Mouse (Mus musculus) kidney, postnatal 36 days (tissue): ENCODE measurements around the gene Zswim3.

Source experiments
- DNase-seq, 2 experiments: peaks; one replicate each; pipeline ENCODE4 v3.0.0; 2021 to 2022; ENCODE audit warnings: mixed read lengths in 2 of 2

The Zswim3 gene

DNA sequence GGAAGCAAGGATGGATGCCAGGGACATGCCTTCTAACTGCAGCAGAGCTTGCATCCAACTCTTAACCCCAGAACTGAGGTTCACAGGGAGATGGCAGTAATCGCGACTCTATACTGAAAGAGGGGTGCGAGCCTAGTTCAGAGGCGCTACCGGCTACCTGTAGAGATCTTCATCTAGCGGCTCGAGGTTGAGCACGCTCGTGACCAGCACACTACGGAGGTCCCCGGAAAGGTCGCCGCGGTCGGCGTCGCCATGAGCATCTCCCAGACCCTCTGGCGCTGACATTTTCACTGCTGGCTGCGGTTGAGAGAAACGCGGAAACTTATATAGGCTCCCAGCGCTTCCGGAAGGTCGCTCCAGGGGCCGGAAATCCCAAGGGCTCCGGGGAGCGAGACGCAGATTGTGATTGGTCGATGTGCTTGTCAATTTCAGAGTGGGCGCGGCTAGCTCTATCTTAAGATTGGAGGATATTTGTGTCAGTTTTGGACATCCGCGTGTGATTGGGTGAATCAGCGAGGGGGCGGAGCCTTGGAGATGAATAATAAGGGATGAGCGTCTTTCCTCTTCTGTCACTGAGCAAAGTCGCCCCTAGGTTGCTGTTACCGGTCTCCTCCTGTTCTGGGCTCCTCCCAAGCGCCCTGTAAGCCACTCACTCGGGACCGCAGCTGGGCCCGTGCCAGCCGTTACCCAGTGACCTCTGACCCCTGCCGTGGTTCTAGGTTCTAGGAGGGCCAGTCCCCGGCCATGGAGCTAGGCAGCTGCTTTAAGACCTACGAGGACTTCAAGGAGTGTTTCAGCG lies at the start of gene Zswim3, which contains the start of gene Acot8:
Gene Zswim3, plus strand, starts transcription at position 566 of the 799 bp plus-strand sequence.
Gene Acot8, minus strand, starts transcription at position 350 of the 799 bp plus-strand sequence.
- peak; percentile 96 to 99 for DNase-seq

DNA sequence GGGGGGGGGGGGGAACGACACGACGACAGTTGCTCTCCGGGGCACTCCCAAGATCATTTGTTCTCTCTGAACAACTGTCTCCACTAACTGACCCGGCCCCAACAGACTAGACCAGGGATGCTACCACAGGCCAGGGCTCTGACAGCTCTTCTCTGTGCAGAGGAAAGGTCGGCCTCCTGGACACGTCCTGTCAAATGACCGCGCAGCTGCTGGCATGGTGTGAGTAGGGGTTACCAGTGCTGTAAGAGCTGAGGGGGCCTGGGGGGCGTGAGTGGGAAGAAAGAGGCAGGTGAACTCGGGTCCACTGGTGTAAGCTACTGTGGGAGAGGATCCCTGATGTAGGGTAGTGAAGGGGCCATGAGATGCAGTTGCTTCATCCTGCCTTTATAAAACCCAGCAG lies 47.1 kb upstream of the Zswim3 start:
- DNase-seq: no peak

DNA sequence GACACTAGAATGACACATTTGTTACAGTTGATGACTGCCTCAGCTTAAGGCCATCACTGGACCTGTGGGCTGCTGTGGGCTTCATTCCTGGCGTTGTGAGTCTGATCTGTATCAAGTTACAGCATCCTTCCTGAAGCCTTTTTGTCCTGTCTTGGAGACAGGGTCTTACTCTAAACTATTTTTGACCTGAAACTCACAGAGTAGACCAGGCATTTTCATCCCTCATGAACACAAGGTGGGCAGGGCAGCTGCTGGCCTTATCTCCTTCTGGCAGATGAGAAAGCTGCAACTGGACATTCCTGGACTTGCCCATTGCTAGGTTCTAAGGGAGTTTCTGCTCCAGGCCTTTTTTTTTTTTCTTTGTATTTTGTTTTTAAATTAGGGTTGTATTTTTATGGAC lies 46.2 kb upstream of the Zswim3 start:
- no peak for DNase-seq

DNA sequence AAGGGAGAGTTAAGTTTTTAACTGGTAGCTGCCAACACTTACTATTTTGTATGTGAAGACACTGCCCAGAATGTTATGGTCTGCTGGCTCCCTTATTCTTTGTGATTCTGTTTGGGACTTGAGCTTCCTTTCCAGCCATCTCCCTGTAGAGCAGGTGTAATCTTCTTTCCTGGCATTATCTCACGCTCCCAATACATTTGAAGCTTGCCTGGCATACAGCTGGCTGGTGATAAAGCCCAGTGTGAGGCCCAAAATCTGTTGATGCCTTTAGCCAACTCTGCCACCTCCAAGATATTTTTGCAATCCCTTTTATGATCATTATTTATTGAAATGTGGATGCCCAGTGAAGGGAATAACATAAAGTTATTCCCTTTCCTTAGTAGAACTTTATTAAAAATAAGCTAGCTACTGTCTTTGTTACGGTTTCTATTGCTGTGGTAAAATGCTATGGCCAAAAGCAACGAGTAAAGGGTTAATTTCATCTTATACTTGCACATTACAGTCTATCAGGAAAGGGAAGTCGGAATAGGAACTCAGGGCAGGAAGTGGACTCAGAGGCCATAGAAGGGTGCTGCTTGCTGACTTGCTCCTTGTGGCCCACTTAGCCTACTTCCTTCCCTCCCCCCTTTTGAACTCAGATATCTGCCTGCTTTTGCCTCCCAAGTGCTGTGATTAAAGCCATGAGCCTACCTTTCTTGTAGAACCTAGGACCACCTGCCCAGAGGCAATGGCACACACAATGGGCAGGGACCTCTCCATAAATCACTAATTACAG lies 44.7 kb upstream of the Zswim3 start:
- no peak for DNase-seq

DNA sequence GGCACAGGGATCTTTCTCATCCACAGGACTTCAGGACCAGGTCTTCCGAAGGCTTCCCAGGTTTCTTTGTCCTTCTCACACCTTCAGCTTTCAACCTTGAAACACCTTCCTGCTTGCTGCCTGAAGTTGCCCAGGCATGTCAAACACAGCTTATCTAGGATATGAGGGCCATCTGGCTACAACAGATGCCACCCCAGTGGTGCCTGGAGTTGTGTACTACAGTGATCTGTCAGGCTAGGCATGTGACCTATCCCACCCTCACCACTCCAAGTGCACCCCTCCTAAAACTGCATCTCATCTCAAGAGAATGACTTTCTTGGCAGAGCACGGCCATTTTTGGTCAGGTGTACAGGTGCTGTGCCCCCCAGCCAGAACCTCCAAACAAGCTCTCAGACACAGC lies 43.4 kb upstream of the Zswim3 start:
- DNase-seq: no peak

DNA sequence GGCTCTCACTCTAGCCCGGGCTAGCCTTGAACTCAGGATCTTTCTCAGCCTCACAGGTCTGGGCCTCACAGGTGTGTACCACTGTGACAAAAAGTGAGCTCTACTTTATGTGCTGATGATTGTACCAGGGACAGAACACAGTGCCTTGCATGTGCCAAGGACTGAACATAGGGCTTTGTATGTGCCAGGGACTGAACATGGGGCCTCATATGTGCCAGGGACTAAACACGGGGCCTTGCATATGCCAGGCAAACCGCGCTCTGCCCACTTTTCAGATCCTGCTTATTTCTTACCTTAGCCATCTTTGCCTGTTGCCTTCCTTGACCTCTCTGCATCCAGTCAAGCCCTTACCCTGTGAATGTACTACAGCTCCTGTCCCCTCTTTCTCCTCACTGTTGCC lies 42.9 kb upstream of the Zswim3 start:
- DNase-seq: no peak

DNA sequence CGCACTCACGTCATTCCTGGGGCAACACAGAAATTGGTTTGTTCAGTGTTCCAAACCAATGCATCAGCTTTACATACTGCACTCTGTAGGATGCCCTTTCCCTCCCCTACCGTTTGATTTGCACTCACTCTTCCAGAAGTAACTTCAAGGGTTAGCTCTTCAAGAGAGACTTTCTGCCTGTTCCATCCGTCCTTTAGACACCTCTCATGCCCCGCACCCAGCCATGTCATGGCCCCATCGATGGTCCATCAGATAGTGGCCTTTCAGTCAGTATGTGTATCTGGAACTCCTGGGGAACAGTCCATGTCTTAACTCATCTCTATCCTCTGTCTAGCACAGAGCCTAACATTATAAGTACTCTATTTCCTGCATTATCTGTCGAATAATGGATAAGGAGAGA lies 42.3 kb upstream of the Zswim3 start:
- no peak for DNase-seq

DNA sequence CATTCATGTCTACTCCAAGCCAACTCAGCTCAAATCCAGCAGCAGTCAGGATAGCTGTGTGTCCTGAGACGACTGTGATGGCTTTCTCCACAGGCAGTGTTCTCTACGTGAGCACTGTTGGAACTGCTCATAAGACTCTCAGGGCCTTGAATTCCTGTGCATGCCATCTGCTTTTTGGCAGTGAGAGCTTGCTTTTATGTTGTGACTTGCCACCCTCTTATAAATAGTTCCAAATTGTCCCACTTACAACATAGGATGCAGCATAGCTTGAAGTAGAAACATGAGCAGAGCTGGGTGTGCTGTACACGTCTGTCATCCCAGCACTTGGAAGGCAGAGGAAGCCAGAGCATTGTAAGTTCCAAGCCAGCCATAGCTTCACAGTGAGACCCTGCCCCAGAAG lies 39.1 kb upstream of the Zswim3 start:
- no peak for DNase-seq

DNA sequence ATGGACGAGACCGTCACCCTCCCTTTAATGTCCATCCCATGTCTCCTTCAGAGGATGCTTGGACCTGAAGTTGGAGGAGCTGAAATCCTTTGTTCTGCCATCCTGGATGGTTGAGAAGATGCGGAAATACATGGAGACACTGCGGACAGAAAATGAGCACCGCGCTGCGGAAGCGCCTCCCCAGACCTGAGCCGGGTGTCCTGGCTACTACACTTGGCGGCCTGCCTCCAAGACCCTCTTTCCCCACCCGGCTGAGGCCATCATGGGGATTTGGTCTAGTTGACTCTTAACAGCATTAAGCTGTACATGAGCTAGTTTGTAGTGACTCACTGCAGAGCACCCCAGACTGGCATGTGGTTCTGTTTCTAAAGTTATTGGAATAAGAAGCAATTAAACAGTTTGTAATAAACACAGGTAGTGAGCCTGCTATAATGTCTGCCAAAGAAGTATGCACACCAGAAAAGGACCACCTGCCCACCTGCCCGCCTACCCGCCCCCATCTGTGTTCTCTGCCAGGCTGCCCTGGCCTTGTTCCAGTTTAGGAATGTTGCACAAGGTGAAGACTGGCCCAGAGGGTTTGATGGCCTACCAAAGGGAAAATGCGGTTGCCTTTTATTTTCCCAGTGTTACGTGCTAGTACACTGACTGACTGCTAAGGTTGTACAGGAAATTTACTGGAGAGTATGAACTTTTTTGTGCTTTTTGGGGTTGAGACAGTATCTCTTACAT lies 36.9 kb upstream of the Zswim3 start:
- DNase-seq: peak; percentile 23 to 35

DNA sequence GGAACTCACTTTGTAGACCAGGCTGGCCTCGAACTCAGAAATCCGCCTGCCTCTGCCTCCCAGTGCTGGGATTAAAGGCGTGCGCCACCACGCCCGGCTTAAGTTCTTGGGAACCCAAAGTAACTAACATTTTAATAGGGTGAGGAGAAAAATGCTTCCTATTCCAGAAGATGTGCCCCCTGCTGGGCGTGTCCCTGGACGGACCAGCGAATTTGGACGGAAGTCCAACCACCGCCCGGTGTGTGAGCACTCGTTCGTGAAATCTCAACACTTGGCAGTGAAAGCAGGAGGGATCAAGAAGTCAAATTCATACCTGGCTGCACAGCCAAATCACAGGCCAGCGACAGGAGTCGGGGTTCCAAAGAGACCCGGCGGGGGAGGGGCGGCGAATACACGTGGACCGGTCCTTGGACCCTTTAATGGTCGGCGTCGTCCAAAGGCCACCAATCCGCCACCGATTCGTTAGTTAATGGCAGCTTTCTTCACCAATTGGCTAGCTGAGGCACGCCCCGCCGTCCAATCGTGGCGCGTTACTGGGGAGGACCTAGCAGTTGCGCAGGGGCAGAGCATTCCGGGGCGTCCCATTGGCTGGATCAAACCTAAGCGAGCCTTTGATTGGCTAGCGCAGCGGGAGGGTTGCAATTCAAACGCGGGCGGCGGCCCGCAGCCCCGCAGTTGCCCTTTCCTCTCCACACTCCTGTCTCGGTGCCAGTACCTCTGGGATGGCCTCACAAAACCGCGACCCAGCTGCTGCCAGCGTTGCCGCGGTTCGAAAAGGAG lies 35.5 kb upstream of the Zswim3 start, which contains the start of gene Ube2c:
Gene Ube2c, plus strand, starts transcription at position 641 of the 780 bp plus-strand sequence.
- DNase-seq: peak; percentile 99

DNA sequence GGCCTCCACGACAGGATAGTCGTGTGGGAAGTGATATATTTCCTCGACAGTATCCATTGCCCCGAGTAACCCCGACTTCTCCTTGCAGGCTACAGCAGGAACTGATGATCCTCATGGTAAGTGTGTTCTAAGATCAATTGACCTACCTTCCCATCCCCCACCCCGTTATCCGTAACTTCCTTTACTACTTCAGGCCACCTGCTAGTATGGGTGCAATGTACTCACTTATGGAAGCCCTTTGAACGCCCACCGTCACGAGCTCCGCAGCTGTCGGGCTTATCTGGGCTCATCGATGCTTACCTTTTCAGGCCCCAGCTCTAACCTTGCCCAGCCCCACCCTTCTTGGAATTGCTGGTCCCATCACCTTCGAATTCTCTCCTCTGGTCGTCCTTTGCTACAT lies 34.6 kb upstream of the Zswim3 start:
- no peak for DNase-seq

DNA sequence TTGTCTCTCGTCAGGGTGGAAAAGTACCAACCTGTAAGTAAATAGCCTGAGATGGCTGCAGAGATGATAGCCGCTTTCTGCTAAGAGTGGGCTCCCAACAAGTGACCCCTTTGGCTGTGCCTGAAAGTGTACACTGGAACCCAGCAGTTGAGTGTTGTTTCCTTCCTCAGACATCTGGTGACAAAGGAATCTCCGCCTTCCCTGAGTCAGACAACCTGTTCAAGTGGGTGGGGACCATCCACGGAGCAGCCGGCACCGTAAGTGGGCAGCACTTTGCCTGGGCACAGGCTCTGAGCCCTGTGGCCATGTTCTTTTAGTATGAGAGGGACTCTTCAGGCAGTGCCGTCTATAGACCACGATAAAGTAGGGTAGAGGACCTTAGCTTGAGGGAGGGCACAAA lies 33.8 kb upstream of the Zswim3 start:
- DNase-seq: no peak

DNA sequence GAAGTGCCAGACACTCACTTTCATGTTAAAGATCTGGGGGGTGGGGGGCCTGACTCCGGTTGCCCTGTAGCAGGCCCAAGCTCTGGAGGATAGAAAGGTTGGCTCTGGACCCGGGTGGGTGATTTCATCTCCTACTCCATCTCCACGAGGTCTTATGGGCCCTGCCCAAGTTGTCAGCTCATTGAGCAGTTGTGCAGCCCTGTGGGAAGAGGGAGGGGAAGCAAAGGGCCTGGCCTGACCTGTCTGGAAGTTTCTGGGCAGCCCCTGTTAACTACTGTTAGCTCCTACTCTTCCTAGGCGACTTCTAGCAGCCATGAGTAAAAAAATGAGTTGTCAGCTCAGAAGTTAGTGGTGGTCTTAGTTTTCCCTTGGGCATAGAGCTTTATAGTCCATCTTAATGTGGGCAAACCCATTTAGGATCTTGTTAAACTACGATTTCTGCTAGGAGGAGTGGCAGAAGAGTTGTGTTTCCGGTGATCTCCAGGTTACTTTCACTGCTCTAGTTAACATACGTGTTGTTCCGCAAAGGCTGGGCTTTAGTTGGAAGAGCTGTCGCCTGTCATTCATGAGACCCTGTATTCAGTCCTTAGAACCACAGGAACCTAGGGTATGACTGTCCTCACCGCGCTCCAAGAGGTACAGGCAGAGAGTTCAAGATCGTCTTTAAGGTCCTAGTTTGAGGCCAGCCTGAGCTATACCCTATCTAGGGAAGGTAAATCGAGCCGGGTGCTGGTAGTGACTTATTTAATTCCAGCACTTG lies 31.5 kb upstream of the Zswim3 start:
- no peak for DNase-seq

DNA sequence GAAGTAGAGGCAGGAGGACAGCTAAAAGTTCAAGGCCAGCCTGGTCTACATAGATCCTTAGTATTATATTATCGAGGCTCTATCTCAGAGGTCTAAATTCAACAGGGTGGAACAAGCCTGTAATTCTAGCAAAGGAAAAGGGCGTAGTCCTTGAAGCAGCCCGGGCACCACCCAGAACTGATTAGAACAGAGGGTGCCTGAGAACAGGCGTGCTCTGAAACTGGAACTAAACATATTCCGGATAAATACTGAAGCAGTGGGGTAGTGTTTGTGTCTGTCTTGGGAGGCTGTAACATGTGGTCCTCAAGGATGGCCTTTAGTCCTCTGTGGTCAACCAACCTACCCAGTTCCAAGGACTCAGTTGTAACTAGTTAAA lies 30.9 kb upstream of the Zswim3 start:
- DNase-seq: no peak

DNA sequence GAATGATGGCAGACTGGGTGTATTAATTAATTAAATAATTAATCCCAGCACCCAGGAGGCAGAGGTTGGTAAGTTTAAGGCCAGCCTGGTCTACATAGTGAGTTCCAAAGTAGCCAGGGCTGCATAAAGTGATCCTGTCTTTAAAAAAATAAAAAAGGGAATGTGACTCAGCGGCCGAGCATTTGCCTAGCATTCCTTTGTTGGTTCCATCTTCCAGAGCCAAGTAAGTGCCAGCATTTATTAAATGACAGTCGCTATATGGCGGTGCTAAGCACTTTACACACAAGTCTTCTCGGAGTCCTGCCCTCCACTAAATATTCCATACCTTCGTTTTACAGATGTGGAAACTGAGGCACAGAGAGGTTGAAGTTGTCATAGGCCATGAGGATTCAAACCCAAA lies 28.8 kb upstream of the Zswim3 start:
- no peak for DNase-seq

DNA sequence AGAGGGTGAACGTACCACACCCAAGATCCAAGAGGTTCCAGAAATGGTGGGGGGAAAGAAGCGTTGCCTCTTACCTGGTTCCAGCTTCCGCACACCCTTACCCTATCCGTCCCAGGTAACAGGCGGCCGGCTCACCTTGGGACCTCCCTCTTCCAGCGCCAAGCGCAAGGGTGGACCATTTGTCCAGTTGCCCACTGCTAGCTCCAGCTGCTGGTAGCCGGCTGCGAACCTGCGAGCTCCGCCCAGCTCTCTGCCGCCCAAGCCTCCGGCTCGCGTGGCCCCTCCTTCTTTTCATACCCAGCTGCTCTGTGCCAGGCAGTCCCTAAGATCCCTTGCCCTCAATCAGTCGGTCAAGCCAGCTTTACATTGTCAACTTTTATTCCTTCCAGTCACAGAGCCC lies 28.1 kb upstream of the Zswim3 start:
- DNase-seq: no peak

DNA sequence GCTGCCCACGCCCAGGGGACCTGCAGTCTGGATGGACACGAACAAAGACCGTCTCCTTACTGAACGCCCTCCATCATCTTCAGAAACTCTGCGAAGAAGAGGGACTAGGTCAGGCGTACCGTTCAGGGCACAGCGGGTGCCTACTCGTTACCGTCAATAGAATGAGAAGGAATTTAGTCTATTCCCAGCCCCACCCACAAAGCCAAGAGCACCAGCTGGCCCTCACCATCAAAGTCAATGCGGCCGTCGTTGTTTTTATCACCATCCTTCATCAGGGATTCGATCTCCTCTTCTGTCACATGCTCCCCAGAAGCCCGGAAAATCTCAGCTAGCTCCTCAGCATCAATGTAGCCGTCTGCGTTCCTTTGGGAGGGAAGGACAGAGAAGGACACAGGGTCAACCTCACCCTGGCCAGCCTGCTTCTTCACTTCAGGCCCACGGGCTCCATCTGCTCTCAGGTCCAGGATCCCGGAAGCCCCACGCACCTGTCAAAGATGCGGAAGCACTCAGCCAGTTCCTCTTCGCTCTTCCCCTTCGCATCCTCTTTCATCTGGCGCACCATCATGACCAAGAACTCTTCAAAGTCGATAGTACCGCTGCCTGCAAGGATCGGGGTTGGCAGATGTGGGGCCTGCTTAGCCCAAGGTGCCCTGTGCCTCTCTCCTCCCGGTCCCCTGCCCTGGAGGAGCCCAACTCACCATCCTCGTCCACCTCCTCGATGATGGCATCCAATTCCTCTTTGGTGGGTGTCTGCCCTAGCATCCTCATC lies 27.5 kb upstream of the Zswim3 start:
- DNase-seq: no peak

DNA sequence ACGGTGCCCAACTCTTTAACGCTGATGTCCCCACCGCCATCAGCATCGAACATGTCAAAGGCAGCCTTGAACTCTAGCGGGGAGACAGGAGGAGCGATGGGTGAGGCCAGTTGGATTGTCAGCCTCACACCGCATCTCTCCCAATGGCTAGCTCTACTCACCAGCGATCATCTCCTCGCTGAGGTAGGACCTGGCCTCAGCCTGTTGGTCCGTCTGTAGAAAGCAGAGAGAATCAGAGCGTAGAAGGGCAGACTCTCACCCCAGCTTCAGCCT lies 26.9 kb upstream of the Zswim3 start:
- no peak for DNase-seq

DNA sequence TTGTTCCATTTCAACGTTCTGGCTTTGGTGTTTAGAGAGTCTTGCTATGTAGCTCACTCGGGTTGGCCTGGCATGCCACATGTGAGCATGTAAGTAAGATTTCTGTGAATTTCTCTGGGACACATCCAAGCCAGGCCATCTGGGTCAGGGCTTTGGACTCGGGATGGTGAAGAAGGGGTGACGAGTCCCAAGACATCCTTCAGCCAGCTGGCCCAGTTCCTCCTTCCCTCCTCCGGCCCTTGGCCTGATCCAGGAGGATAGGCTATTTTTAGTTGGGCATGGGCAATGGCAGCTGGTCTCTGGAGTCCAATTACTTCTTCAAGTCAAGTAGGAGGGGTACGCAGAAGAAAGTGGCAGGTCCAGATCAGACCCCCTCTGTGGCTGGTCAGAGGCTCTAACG lies 26.1 kb upstream of the Zswim3 start:
- DNase-seq: no peak

DNA sequence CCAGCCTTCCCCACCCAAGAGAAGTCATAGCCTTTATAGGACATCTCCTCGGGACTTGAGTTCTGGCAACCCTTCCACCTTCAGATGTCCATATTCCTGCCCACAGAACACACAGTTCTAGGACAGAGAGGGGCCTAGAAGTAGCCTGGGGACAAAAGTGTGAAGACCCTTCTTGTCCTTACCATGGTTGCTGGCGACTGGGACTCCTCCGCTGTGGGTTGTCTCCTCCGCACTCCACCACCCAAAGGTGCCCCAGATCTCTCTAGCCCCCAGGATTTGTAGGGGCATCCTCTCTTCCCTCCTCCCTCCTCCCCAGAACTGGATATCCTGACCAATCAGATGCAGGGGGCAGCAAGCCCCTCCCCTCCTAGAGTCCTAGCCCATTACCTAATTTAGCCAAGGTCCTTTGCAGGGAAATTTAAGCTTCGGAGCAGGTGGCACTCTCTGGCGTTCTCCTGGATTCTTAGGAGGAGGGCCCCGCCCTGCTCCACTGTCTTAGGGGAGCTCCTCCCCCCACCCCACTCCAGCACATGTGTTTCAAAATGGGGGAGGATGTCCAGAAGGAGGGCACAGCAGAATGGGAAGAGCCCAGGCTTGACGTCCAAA lies 25.3 kb upstream of the Zswim3 start, which contains the start of gene Tnnc2:
Gene Tnnc2, minus strand, starts transcription at position 487 of the 606 bp plus-strand sequence.
- DNase-seq: no peak

DNA sequence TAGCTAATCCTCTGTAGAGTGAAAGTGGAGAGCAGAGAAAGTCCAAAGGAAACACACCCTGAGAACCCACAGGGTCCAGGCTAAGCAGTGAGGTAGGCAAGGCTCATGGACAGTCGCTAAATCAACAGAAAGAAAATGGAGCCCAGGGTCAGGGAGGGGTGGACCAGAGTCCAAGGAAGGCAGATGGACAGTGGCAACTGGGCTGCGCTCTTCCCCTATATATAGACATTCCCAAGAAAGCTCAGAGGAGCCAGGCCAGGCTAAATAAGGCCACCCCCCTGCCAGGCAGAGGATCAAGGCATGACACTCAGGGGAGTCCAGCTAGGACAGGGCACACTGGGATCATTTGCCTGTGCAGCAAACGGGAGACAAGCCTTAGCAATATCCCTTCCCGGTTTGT lies 23.0 kb upstream of the Zswim3 start:
- DNase-seq: no peak
